Mouse (Mus musculus) lung, postnatal 0 days (tissue): ENCODE results near the gene Setd3. TPM values are rescaled to one million over a fixed set of nuclear protein-coding genes. Genes with fewer than 3 reads are reported as not detected.
A peak's percentile ranks its signal among the peaks of the same experiment; 100 is the strongest.

Experiments
- ATAC-seq: fragments of 200-750 bp; cut with Nextera tagmentation; 2 replicates; pipeline ENCODE4 v1.8.0; 2017; ENCODE audit warnings: moderate library complexity
- DNase-seq: peaks from one replicate; pipeline ENCODE4 v3.0.0-alpha.2; 2016; ENCODE audit warnings: low spot score
- H3K27ac ChIP-seq: fragments of 300-500 bp; sonication (generic); 2 replicates; pipeline ENCODE4 v1.5.1; 2014; ENCODE audit warnings: antibody characterized with exemption, mild to moderate bottlenecking, low read length, mixed read lengths
- H3K27me3 ChIP-seq: fragments of 300-500 bp; sonication (generic); replicated peaks from 2 replicates; pipeline ENCODE4 v1.6.1; 2014; ENCODE audit warnings: low read length, mixed read lengths; ENCODE audit not compliant: insufficient read depth
- H3K36me3 ChIP-seq: fragments of 300-500 bp; sonication (generic); 2 replicates; pipeline ENCODE4 v1.6.1; 2014; ENCODE audit warnings: low read length, mixed read lengths; ENCODE audit not compliant: insufficient read depth
- H3K4me1 ChIP-seq: fragments of 300-500 bp; sonication (generic); 2 replicates; pipeline ENCODE4 v1.6.1; 2014; ENCODE audit warnings: antibody characterized with exemption, low read depth, low read length, mixed read lengths; ENCODE audit not compliant: insufficient read depth
- H3K4me2 ChIP-seq: fragments of 300-500 bp; sonication (generic); replicated peaks from 2 replicates; pipeline ENCODE4 v1.6.1; 2014; ENCODE audit warnings: low read depth, mild to moderate bottlenecking, low read length, moderate library complexity, mixed read lengths
- H3K4me3 ChIP-seq: fragments of 300-500 bp; sonication (generic); 2 replicates; pipeline ENCODE4 v1.5.1; 2014; ENCODE audit warnings: low read depth, low read length
- H3K9ac ChIP-seq: fragments of 300-500 bp; sonication (generic); replicated peaks from 2 replicates; pipeline ENCODE4 v1.6.1; 2014; ENCODE audit warnings: low read depth, mild to moderate bottlenecking
- H3K9me3 ChIP-seq: fragments of 300-500 bp; sonication (generic); 2 replicates; pipeline ENCODE4 v1.6.1; 2016; ENCODE audit warnings: low read length, mixed read lengths
- CTCF ChIP-seq: IDR thresholded peaks from 2 replicates; pipeline ENCODE4 v1.5.1; 2016; ENCODE audit warnings: antibody characterized with exemption, mild to moderate bottlenecking
- EP300 ChIP-seq: IDR thresholded peaks from 2 replicates; pipeline ENCODE4 v1.6.1; 2016; ENCODE audit warnings: antibody characterized with exemption, mild to moderate bottlenecking, control low read depth
- WGBS: fragments of 180-500 bp; shearing (Covaris S2); extraction: QIAGEN DNeasy Blood & Tissue Kit; methylation state at CpG from one replicate; pipeline ENCODE4 v1.1.7; 2014; 5-methylcytosine and 5-hydroxymethylcytosine counted together
- polyA plus RNA-seq: library from polyadenylated mRNA; unstranded; fragments of >200 nt; fragmentation: Nextera tagmentation; extraction: Ambion mirVana; gene quantifications from 2 replicates; pipeline ENCODE4 v1.2.1, GENCODE M21; 2015

Setd3 gene
- 60.3 and 71.9 TPM in 2 replicates for polyA plus RNA-seq

DNA sequence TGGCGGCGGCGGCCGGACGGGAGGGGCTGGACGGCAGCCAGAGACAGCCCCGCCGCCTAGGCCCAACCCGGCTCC lies at the start of gene Setd3:
Setd3 (minus strand) TSS at position 69 of the 75 bp plus-strand sequence.
- Histone ChIP-seq H3K9me3 (no peaks in the 10 kb centered on the region), H3K27ac (peak within 1 kb of the TSS; percentile 97), H3K4me2 (peak within 1 kb of the TSS; percentile 85), H3K36me3 (0 out of 2 replicates have a peak, but pooled peaks cover 5% of the 10 kb centered on the region), H3K9ac (peak within 1 kb of the TSS; percentile 95), H3K4me1 (peaks cover 17% of the 10 kb centered on the region; the same call in 1 of the 2 replicates), H3K4me3 (peak within 1 kb of the TSS; percentile 92), H3K27me3 (no peaks in the 10 kb centered on the region)
- WGBS: no CpG with 5 or more reads among the region's 9 CpGs
- DNase-seq (no peak), ATAC-seq (no peak)
- TF ChIP-seq EP300: no peak
- no peak for TF ChIP-seq CTCF

DNA sequence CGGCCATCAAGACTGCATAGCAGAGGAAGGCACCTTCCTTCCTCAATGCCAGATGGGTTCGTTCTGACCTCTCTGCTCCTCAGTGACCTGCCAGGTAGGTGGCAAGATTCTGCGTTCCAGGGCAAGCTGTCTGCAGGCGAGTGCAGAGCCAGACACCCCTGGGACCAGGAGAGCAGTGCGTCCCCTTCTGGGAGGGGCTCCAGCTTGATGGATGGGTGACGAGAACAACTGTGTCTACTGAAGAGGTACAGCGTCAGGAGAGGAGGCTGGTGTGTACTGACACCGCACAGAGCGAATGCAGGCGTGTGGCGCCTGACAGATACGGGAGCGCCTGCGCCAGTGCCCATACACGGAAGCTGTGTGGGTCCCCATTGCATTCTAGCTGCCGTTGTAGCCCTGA lies 48.4 kb upstream of the Setd3 start:
- Histone ChIP-seq H3K4me3 (no peak overlapping the region), H3K9me3 (no peaks in the 10 kb centered on the region), H3K4me1 (no peaks in the 10 kb centered on the region), H3K27me3 (no peaks in the 10 kb centered on the region), H3K9ac (no peak overlapping the region), H3K27ac (no peak overlapping the region), H3K36me3 (no peaks in the 10 kb centered on the region), H3K4me2 (no peak overlapping the region)
- 83% methylated on average over 16 of the region's 16 CpGs for WGBS
- ATAC-seq (no peak), DNase-seq (no peak)
- no peak for TF ChIP-seq EP300
- TF ChIP-seq CTCF: no peak

DNA sequence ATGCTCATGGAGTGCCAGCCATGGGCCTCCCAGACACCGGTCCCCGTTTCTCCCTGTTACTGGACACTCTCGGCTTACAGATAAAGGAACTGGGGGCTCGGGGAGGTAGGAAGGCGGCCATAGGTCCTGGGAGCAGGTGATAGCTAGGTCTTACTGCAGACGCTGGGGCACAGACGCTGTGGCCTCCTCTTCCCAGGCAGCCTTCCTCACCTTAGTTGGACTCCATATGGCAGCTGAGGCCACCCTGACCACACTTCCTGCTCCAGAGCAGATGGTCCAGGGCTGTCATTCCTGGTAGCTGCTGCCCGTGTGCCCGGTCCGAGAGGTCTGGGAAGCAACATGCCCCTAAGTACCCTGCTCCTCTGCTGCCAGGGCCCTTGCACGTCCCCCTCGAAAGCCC lies 47.8 kb upstream of the Setd3 start:
- H3K9ac ChIP-seq: no peak overlapping the region
- H3K36me3 ChIP-seq: no peaks in the 10 kb centered on the region
- no peak for ATAC-seq
- 80% methylated on average over 12 of the region's 12 CpGs for WGBS
- DNase-seq: no peak
- H3K4me2 ChIP-seq: no peak overlapping the region
- no peaks in the 10 kb centered on the region for H3K4me1 ChIP-seq
- no peak overlapping the region for H3K27ac ChIP-seq
- no peaks in the 10 kb centered on the region for H3K27me3 ChIP-seq
- H3K4me3 ChIP-seq: no peak overlapping the region
- TF ChIP-seq EP300 (no peak), CTCF (no peak)
- no peaks in the 10 kb centered on the region for H3K9me3 ChIP-seq

DNA sequence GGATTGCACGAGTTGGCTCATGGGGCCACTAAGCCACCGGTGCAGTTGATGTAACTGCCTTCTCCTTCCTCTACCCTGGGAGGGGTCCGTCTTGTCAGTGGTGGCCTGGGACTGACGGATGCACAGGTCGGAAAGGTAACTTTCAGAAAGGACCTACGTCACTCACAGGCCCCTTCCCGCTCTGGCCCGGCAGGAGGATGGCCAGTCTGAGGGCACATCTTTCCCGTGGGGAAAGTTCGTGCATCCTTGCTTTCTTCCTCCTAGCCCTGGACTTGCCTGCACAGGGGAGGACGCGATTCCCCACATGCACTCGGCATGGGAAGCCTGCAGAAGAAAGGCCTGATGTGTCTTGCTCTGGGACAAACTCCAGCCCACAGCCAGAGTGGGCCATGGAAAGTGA lies 47.1 kb upstream of the Setd3 start:
- Histone ChIP-seq H3K9me3 (no peaks in the 10 kb centered on the region), H3K27me3 (no peaks in the 10 kb centered on the region), H3K4me2 (no peak overlapping the region), H3K27ac (no peak overlapping the region), H3K36me3 (no peaks in the 10 kb centered on the region), H3K4me3 (no peak overlapping the region), H3K9ac (no peak overlapping the region), H3K4me1 (no peaks in the 10 kb centered on the region)
- no peak for ATAC-seq
- 83% methylated on average over 13 of the region's 13 CpGs for WGBS
- DNase-seq: no peak
- TF ChIP-seq EP300: no peak
- no peak for TF ChIP-seq CTCF

DNA sequence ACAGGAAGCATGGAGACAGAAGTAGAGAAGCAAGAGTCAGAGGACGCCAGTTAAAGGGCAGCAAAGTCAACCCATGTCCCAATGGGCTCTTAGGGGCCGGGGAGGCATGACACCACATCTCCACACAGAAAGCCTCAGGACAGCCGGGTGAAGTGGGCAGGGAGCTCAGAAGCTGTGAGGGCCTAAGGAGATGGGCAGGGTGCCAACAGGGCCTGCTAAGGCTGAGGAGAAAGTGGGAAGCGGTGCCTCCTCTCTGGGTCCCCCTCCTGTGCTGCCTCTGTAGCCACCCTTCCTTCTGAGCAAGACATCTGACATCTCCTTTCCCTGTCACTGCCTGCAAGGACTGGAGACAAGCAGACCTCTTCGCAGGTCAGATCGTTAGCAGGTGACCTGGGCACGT lies 46.7 kb upstream of the Setd3 start:
- Histone ChIP-seq H3K27ac (no peak overlapping the region), H3K9me3 (no peaks in the 10 kb centered on the region), H3K4me2 (no peak overlapping the region), H3K4me1 (no peaks in the 10 kb centered on the region; the same call in 1 of the 2 replicates), H3K27me3 (no peaks in the 10 kb centered on the region), H3K9ac (no peak overlapping the region), H3K36me3 (no peaks in the 10 kb centered on the region), H3K4me3 (no peak overlapping the region)
- no peak for TF ChIP-seq CTCF
- TF ChIP-seq EP300: no peak
- WGBS: 67% methylated on average over 7 of the region's 7 CpGs
- ATAC-seq: no peak
- peak; percentile 63 for DNase-seq

DNA sequence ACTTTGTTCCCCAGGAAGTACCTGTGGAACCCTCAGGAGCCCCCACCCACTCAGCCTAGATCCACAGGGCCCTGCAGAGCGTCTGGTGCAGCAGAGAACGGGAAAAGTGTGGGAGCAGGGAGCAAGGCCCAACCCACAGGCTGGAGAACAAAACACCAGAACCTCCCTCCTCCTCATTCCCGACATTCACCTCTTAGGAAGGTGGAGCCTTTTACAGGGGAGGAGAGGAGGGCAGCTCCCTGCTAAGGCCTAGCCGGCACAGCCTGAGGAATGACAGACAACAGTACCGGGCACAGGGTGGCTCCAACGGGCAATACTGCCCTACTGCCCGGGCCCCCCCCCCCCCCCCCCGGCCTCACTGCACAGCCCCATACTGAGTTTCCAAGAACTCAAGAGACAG lies 44.2 kb upstream of the Setd3 start:
- no peaks in the 10 kb centered on the region for H3K36me3 ChIP-seq
- no peak for TF ChIP-seq CTCF
- no peak for TF ChIP-seq EP300
- no peaks in the 10 kb centered on the region for H3K27me3 ChIP-seq
- DNase-seq: peak; percentile 55
- H3K9me3 ChIP-seq: no peaks in the 10 kb centered on the region
- H3K4me1 ChIP-seq: no peaks in the 10 kb centered on the region; the same call in 1 of the 2 replicates
- peak; percentile 29 for ATAC-seq
- WGBS: 49% methylated on average over 6 of the region's 8 CpGs
- no peak overlapping the region for H3K27ac ChIP-seq
- H3K4me2 ChIP-seq: no peak overlapping the region
- H3K9ac ChIP-seq: no peak overlapping the region
- H3K4me3 ChIP-seq: no peak overlapping the region

DNA sequence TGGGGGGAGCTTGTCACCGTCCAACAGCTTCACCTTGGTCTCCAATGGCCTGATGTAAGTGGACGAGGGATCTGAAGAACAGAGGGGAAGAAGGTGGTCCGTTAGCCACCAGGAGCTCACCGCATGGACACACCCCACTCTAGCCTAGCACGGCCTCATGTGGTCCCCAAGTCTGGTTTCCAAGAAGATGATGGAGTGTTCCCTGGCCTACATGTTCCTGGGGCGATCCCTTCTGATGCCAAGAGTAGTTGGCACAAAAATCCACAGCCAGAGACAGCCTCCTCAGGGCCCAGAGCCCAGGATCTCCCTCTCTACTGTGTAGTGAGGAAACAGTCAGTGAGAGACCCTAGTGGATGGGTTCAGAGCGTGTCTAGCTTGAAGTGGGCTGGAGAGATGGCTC lies 42.6 kb upstream of the Setd3 start:
- Histone ChIP-seq H3K27ac (no peak overlapping the region), H3K4me2 (no peak overlapping the region), H3K4me3 (no peak overlapping the region), H3K9ac (no peak overlapping the region), H3K9me3 (no peaks in the 10 kb centered on the region), H3K4me1 (no peaks in the 10 kb centered on the region; the same call in none of the 2 replicates), H3K36me3 (no peaks in the 10 kb centered on the region), H3K27me3 (no peaks in the 10 kb centered on the region)
- ATAC-seq: no peak
- no peak for TF ChIP-seq EP300
- TF ChIP-seq CTCF: no peak
- no peak for DNase-seq
- 84% methylated on average over 7 of the region's 7 CpGs for WGBS
